Mouse (Mus musculus): ENCODE results near the gene Ces1a.

GRCm38 (mm10) chr8:93030664-93031063 is 17.3 kb downstream of the Ces1a start:
- no peak for TF ChIP-seq CTCF (IDR thresholded peaks at IDR 0.05; ENCODE audit: borderline replicate concordance, insufficient read depth, low read depth, low read length)
- TF ChIP-seq POLR2A (IDR thresholded peaks at IDR 0.05; ENCODE audit: borderline replicate concordance, insufficient read depth, low read length): no peak
